Mouse (Mus musculus): Measurements from ENCODE around the gene Zfp385b.
A peak's percentile ranks its signal among the peaks of the same experiment; 100 is the strongest.
"Not testable (repeated sequence)": the region's sequence is repeated elsewhere in the genome, so short reads cannot be mapped to it uniquely, and the experiment has no call there.

Gene Zfp385b

GRCm38 (mm10) chr2:77460011-77460410 is 359.4 kb downstream of the Zfp385b start:
- DNase-seq (ENCODE audit: low spot score) = peak; percentile 9

GRCm38 (mm10) chr2:77458431-77458830 is 361.0 kb downstream of the Zfp385b start:
- DNase-seq (ENCODE audit: low spot score) = no peak

- DNase-seq (ENCODE audit: low spot score) = no peak
Measured at GRCm38 (mm10) chr2:77457120-77457519, 362.3 kb downstream of the Zfp385b start.

GRCm38 (mm10) chr2:77456602-77457001 is 362.8 kb downstream of the Zfp385b start:
- DNase-seq (ENCODE audit: low spot score) = peak; percentile 73

GRCm38 (mm10) chr2:77454341-77454937 is 365.0 kb downstream of the Zfp385b start:
- no peak for DNase-seq (ENCODE audit: low spot score)

GRCm38 (mm10) chr2:77453786-77454185 is 365.7 kb downstream of the Zfp385b start:
- DNase-seq (ENCODE audit: low spot score) = no peak

- DNase-seq (ENCODE audit: low spot score) = not testable (repeated sequence)
Measured at GRCm38 (mm10) chr2:77450017-77450416, 369.4 kb downstream of the Zfp385b start.

- no peak for DNase-seq (ENCODE audit: low spot score)
Measured at GRCm38 (mm10) chr2:77448951-77449480, 370.4 kb downstream of the Zfp385b start.

GRCm38 (mm10) chr2:77444282-77444681 is 375.2 kb downstream of the Zfp385b start:
- no peak for DNase-seq (ENCODE audit: low spot score)

- no peak for DNase-seq (ENCODE audit: low spot score)
Measured at GRCm38 (mm10) chr2:77440591-77440990, 378.8 kb downstream of the Zfp385b start.

GRCm38 (mm10) chr2:77436241-77436759 is 383.1 kb downstream of the Zfp385b start:
- DNase-seq (ENCODE audit: low spot score) = no peak

GRCm38 (mm10) chr2:77419476-77419875 is 400.0 kb downstream of the Zfp385b start:
- no peak for DNase-seq (ENCODE audit: low spot score)

GRCm38 (mm10) chr2:77418078-77418477 is 401.4 kb downstream of the Zfp385b start:
- no peak for DNase-seq (ENCODE audit: low spot score)

GRCm38 (mm10) chr2:77412171-77412570 is 407.3 kb downstream of the Zfp385b start:
- no peak for DNase-seq (ENCODE audit: low spot score)

GRCm38 (mm10) chr2:77411612-77412011 is 407.8 kb downstream of the Zfp385b start:
- DNase-seq (ENCODE audit: low spot score) = no peak

- DNase-seq (ENCODE audit: low spot score) = no peak
Measured at GRCm38 (mm10) chr2:77409521-77410135, 409.8 kb downstream of the Zfp385b start.

GRCm38 (mm10) chr2:77408972-77409371 is 410.5 kb downstream of the Zfp385b start:
- DNase-seq (ENCODE audit: low spot score) = no peak

GRCm38 (mm10) chr2:77402329-77402728 is 417.1 kb downstream of the Zfp385b start:
- no peak for DNase-seq (ENCODE audit: low spot score)

- no peak for DNase-seq (ENCODE audit: low spot score)
Measured at GRCm38 (mm10) chr2:77401438-77402235, 417.8 kb downstream of the Zfp385b start.

- no peak for DNase-seq (ENCODE audit: low spot score)
Measured at GRCm38 (mm10) chr2:77393881-77394280, 425.6 kb downstream of the Zfp385b start.

GRCm38 (mm10) chr2:77388186-77388585 is 431.3 kb downstream of the Zfp385b start:
- no peak for DNase-seq (ENCODE audit: low spot score)

- DNase-seq (ENCODE audit: low spot score) = peak; percentile 49
Measured at GRCm38 (mm10) chr2:77386515-77386914, 432.9 kb downstream of the Zfp385b start.

GRCm38 (mm10) chr2:77382766-77383165 is 436.7 kb downstream of the Zfp385b start:
- no peak for DNase-seq (ENCODE audit: low spot score)

Data from urinary bladder, postnatal 14 days (tissue).